22 mouse cellular contexts compared by ENCODE assay signal in the genomic region with DNA sequence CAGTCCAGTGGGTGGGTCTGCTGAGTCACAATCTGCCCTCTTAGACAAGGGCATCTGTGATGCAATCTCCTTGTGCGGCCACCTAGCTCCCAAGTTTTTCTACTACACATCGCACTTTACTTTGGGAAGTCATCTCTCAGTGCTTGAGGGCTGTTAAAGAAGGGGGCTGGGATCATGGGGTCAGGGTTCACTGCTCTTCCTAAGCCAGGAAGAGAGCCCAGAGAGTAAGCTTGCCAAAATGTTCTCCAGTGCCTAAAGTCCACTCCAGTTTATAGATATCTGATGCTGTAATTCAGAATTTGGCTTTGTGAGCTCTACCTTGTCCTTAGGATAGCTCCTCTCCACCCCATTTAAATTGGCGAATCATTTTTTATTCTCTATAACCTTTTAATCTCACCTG.
DNase-seq lines count a peak whose midpoint lies in the region; ATAC-seq lines count a peak whose summit lies in the region.
"Had no signal": no experiment of that assay in that cellular context is flagged by ENCODE, and none has a peak within 500 bp of the region (broad histone marks: within the 10 kb centered on the region; RNA-seq: fewer than 3 reads in every experiment).

No protein-coding gene starts in this region.

- no peak for ATAC-seq in midbrain, embryonic 15.5 days (replicated peaks)
- ATAC-seq: CD4-positive, CD25-positive, alpha-beta regulatory T cell, adult 4 months; forebrain, embryonic 13.5 days; hindbrain, embryonic 16.5 days had no signal

- H3K27ac ChIP-seq in midbrain, embryonic 15.5 days = no peak overlapping the region
- H3K27ac ChIP-seq: embryonic facial prominence, embryonic 10.5 days; forebrain, embryonic 13.5 days; heart, adult 2 months; heart, embryonic 15.5 days had no signal

- no peak overlapping the region for H3K4me3 ChIP-seq in midbrain, embryonic 15.5 days
- H3K4me3 ChIP-seq: embryonic facial prominence, embryonic 10.5 days; forebrain, embryonic 13.5 days; heart, adult 2 months; heart, embryonic 15.5 days had no signal

- H3K9ac ChIP-seq in midbrain, embryonic 15.5 days = no peak overlapping the region
- H3K9ac ChIP-seq: forebrain, embryonic 13.5 days; forebrain, postnatal 0 days; heart, embryonic 15.5 days had no signal

- H3K9me3 ChIP-seq in midbrain, embryonic 15.5 days = no peaks in the 10 kb centered on the region
- H3K9me3 ChIP-seq: embryonic facial prominence, embryonic 10.5 days; forebrain, embryonic 13.5 days; heart, embryonic 15.5 days had no signal

- H3K27me3 ChIP-seq in midbrain, embryonic 15.5 days (replicated peaks) = no peaks in the 10 kb centered on the region
- H3K27me3 ChIP-seq: forebrain, embryonic 13.5 days; heart, embryonic 15.5 days had no signal

- 80% methylated on average over 3 of the region's 3 CpGs for WGBS in midbrain, embryonic 15.5 days

- DNase-seq in kidney, adult 11 months = peak; percentile 31
- DNase-seq in kidney, postnatal 4 days = no peak
- peak; percentile 60 for DNase-seq in kidney, adult 9 months
- no peak for DNase-seq in kidney, postnatal 10 days
- DNase-seq in adipocyte (ENCODE audit: low spot score) = peak; percentile 9
- DNase-seq in cerebellum, adult 11-12 months = no peak
- DNase-seq: adrenal gland, postnatal 25 days; B cell, adult 2 months; cerebellum, adult 2 months; cerebellum, postnatal 10 days; forebrain, postnatal 0 days; gastrocnemius, postnatal 14 days; heart, adult 2 months; heart, postnatal 14 days had no signal

- no peaks in the 10 kb centered on the region; the same call in 1 of the 2 replicates for H3K4me1 ChIP-seq in midbrain, embryonic 15.5 days
- H3K4me1 ChIP-seq: forebrain, embryonic 13.5 days; heart, embryonic 15.5 days had no signal

- no peak overlapping the region for H3K4me2 ChIP-seq in midbrain, embryonic 15.5 days
- H3K4me2 ChIP-seq: forebrain, embryonic 13.5 days; heart, embryonic 11.5 days; heart, embryonic 15.5 days had no signal

- no peaks in the 10 kb centered on the region for H3K36me3 ChIP-seq in midbrain, embryonic 15.5 days (replicated peaks)
- H3K36me3 ChIP-seq: embryonic facial prominence, embryonic 10.5 days; G1E; heart, embryonic 15.5 days had no signal

Comparison
In these comparisons a context has a peak if more than half of its experiments do, and no peak if none do; other contexts are left out.
1. DNase-seq: peak in kidney, adult 11 months (single experiment), kidney, adult 9 months (single experiment) and adipocyte (single experiment); none in kidney, postnatal 4 days (0 of 2), kidney, postnatal 10 days (single experiment) and cerebellum, adult 11-12 months (single experiment).